Comparison of ENCODE assay signal across 8 mouse cellular contexts in genomic region chr11:96145622-96146270, GRCm38 (mm10). TPM values are rescaled to one million over a fixed set of nuclear protein-coding genes. Genes with fewer than 3 reads are reported as not detected.
DNase-seq lines count a peak whose midpoint lies in the region; ATAC-seq and TF ChIP-seq lines count a peak whose summit lies in the region.

No protein-coding gene starts in this region.

- peak; percentile 83 for TF ChIP-seq CTCF in heart, adult 2 months (IDR thresholded peaks at IDR 0.05)
- TF ChIP-seq CTCF in stomach, postnatal 0 days (IDR thresholded peaks at IDR 0.05; ENCODE audit: low read depth), result peak; percentile 93

- H3K27me3 ChIP-seq in heart, adult 2 months (ENCODE audit: control insufficient read depth, insufficient read depth, low read length), result no peaks in the 10 kb centered on the region; the same call in 1 of the 2 replicates
- peaks cover 72% of the 10 kb centered on the region for H3K27me3 ChIP-seq in limb, embryonic 13.5 days
- H3K27me3 ChIP-seq in myocyte (ENCODE audit: control insufficient read depth, insufficient read depth, insufficient read length), result peaks cover 26% of the 10 kb centered on the region
- no peaks in the 10 kb centered on the region; the same call in 1 of the 2 replicates for H3K27me3 ChIP-seq in stomach, postnatal 0 days (ENCODE audit: control insufficient read depth, insufficient read depth, low read length)

- 1% methylated on average over 15 of the region's 15 CpGs for WGBS in heart, adult 2 months
- 1% methylated on average over 15 of the region's 15 CpGs for WGBS in limb, embryonic 13.5 days
- 2% methylated on average over 15 of the region's 15 CpGs for WGBS in stomach, postnatal 0 days

- peak overlapping the region; percentile 50 for H3K4me2 ChIP-seq in limb, embryonic 13.5 days (replicated peaks)
- H3K4me2 ChIP-seq in myocyte (ENCODE audit: low read depth), result peak overlapping the region; percentile 39
- H3K4me2 ChIP-seq in stomach, postnatal 0 days (replicated peaks; ENCODE audit: low read depth), result peak overlapping the region; percentile 27; the same call in 1 of the 2 replicates

- H3K27ac ChIP-seq in heart, adult 2 months, result no peak overlapping the region
- no peak overlapping the region for H3K27ac ChIP-seq in limb, embryonic 13.5 days
- no peak overlapping the region for H3K27ac ChIP-seq in stomach, postnatal 0 days (replicated peaks)

- no peak for TF ChIP-seq EP300 in heart, adult 2 months (IDR thresholded peaks at IDR 0.05; ENCODE audit: insufficient read depth, low read depth, low read length)
- TF ChIP-seq EP300 in stomach, postnatal 0 days (optimal IDR thresholded peaks at IDR 0.05), result no peak

- no peaks in the 10 kb centered on the region for H3K4me1 ChIP-seq in heart, adult 2 months (ENCODE audit: control insufficient read depth, insufficient read depth, low read length)
- 0 out of 2 replicates have a peak, but pooled peaks cover 11% of the 10 kb centered on the region for H3K4me1 ChIP-seq in limb, embryonic 13.5 days
- H3K4me1 ChIP-seq in stomach, postnatal 0 days (replicated peaks; ENCODE audit: control insufficient read depth, insufficient read depth), result no peaks in the 10 kb centered on the region

- H3K9me3 ChIP-seq in limb, embryonic 13.5 days, result no peaks in the 10 kb centered on the region
- H3K9me3 ChIP-seq in stomach, postnatal 0 days (ENCODE audit: control insufficient read depth, low read length), result no peaks in the 10 kb centered on the region

- intact Hi-C loops in heart, adult 2 months (cut with DNase I), result loop anchor here (1.0 kb wide), 2 partner anchors 90 to 95 kb away; no protein-coding TSS in a partner anchor

- no peaks in the 10 kb centered on the region for H3K36me3 ChIP-seq in heart, adult 2 months (ENCODE audit: control insufficient read depth, insufficient read depth, low read length)
- no peaks in the 10 kb centered on the region for H3K36me3 ChIP-seq in limb, embryonic 13.5 days
- H3K36me3 ChIP-seq in myocyte (ENCODE audit: control insufficient read depth, insufficient read depth), result no peaks in the 10 kb centered on the region
- H3K36me3 ChIP-seq in stomach, postnatal 0 days (ENCODE audit: control insufficient read depth, insufficient read depth, low read length), result no peaks in the 10 kb centered on the region

- no peak for TF ChIP-seq POLR2A in heart, adult 2 months (IDR thresholded peaks at IDR 0.05; ENCODE audit: insufficient read depth, low read depth, low read length)
- no peak for TF ChIP-seq POLR2A in myocyte (IDR thresholded peaks at IDR 0.05; ENCODE audit: insufficient read length, low read depth)

- no peak overlapping the region for H3ac ChIP-seq in myocyte (ENCODE audit: control insufficient read depth, insufficient read length)

- H3K9ac ChIP-seq in heart, adult 2 months (ENCODE audit: low read depth, low read length), result no peak overlapping the region
- no peak overlapping the region for H3K9ac ChIP-seq in limb, embryonic 13.5 days
- H3K9ac ChIP-seq in stomach, postnatal 0 days (ENCODE audit: low read length), result no peak overlapping the region

- ATAC-seq in limb, embryonic 13.5 days (ENCODE audit: low FRiP score, low read depth), result no peak; the same call in 1 of the 2 replicates
- peak; percentile 81 for ATAC-seq in stomach, postnatal 0 days (ENCODE audit: low FRiP score, low TSS enrichment)

- DNase-seq in layer of hippocampus, adult 11-12 months (ENCODE audit: low spot score), result peak; percentile 67
- no peak for DNase-seq in layer of hippocampus, adult 9-10 months (ENCODE audit: low spot score)
- peak; percentile 72 for DNase-seq in embryo, embryonic 11.5 days (ENCODE audit: low read depth, low spot score)
- peak; percentile 47 to 68 for DNase-seq in heart, adult 2 months
- peak; percentile 81 for DNase-seq in kidney, adult 18-20 months
- DNase-seq in stomach, postnatal 0 days (ENCODE audit: low spot score), result peak; percentile 87

- H3K4me3 ChIP-seq in heart, adult 2 months, result no peak overlapping the region
- H3K4me3 ChIP-seq in limb, embryonic 13.5 days, result 0 out of 2 replicates have a peak overlapping the region, but pooled peaks have one; percentile 10
- no peak overlapping the region for H3K4me3 ChIP-seq in myocyte
- no peak overlapping the region for H3K4me3 ChIP-seq in stomach, postnatal 0 days (ENCODE audit: low read depth, low read length)

- H3K79me2 ChIP-seq in heart, adult 2 months (replicated peaks; ENCODE audit: control insufficient read depth, insufficient read depth, low read length), result no peaks in the 10 kb centered on the region
- H3K79me2 ChIP-seq in myocyte (ENCODE audit: control insufficient read depth, insufficient read depth), result no peaks in the 10 kb centered on the region

TF ChIP-seq in myocyte, 11 proteins besides CTCF, POLR2A, EP300 and RAD21:
- no peak for TF ChIP-seq MAX (IDR thresholded peaks at IDR 0.05; ENCODE audit: low read depth)
- no peak for TF ChIP-seq E2F4 (IDR thresholded peaks at IDR 0.05; ENCODE audit: insufficient read depth)

RNA-seq across cellular contexts. Expression of gene Ttll6, which starts 12.2 kb away (rescaled TPM):
- total RNA-seq in heart, adult 2 months (2021), result not detected
- 0.06 and 0.18 TPM in 2 replicates for polyA plus RNA-seq in heart, adult 2 months (2012; rRNA removed)
- not detected in 2 replicates for polyA plus RNA-seq in limb, embryonic 13.5 days (2015; fragmentation: Nextera tagmentation; extraction: Ambion mirVana)
- not detected for polyA plus RNA-seq in myocyte (2012; fragmentation: generic; extraction: Trizol)
- 0.12 and 0.13 TPM in 2 replicates for polyA plus RNA-seq in stomach, postnatal 0 days (2015; fragmentation: Nextera tagmentation; extraction: Ambion mirVana)

RNA-seq across cellular contexts. Expression of gene Calcoco2, which starts 34.0 kb away (rescaled TPM):
- not detected for total RNA-seq in heart, adult 2 months (2021)
- not detected in 2 replicates for polyA plus RNA-seq in heart, adult 2 months (2012; rRNA removed)
- polyA plus RNA-seq in limb, embryonic 13.5 days (2015; fragmentation: Nextera tagmentation; extraction: Ambion mirVana), result not detected in 2 replicates
- not detected for polyA plus RNA-seq in myocyte (2012; fragmentation: generic; extraction: Trizol)
- not detected in 2 replicates for polyA plus RNA-seq in stomach, postnatal 0 days (2015; fragmentation: Nextera tagmentation; extraction: Ambion mirVana)

RNA-seq across cellular contexts. Expression of gene Hoxb13, which starts 48.4 kb away (rescaled TPM):
- total RNA-seq in heart, adult 2 months (2021), result not detected
- not detected in 2 replicates for polyA plus RNA-seq in heart, adult 2 months (2012; rRNA removed)
- polyA plus RNA-seq in limb, embryonic 13.5 days (2015; fragmentation: Nextera tagmentation; extraction: Ambion mirVana), result not detected in 2 replicates
- 0.10 TPM for polyA plus RNA-seq in myocyte (2012; fragmentation: generic; extraction: Trizol)
- polyA plus RNA-seq in stomach, postnatal 0 days (2015; fragmentation: Nextera tagmentation; extraction: Ambion mirVana), result not detected in 2 replicates
